Mouse (Mus musculus) ovary, adult 18-20 months (tissue): Measurements from ENCODE around the gene Srd5a3.

ENCODE experiments used
- DNase-seq: peaks from one replicate; pipeline ENCODE4 v3.0.0; 2022; ENCODE audit warnings: low spot score, mixed read lengths

Srd5a3 gene

GRCm38 (mm10) chr5:76153430-76153829 is 13.4 kb downstream of the Srd5a3 start:
- no peak for DNase-seq

GRCm38 (mm10) chr5:76154434-76155165 is 14.5 kb downstream of the Srd5a3 start:
- DNase-seq: peak; percentile 13

GRCm38 (mm10) chr5:76159555-76159954 is 19.5 kb downstream of the Srd5a3 start:
- DNase-seq: peak; percentile 14

GRCm38 (mm10) chr5:76160086-76160485 is 20.0 kb downstream of the Srd5a3 start:
- no peak for DNase-seq

- no peak for DNase-seq
These were observed 21.4 kb downstream of the Srd5a3 start for GRCm38 (mm10) chr5:76161491-76161890.

GRCm38 (mm10) chr5:76162926-76163325 is 22.9 kb downstream of the Srd5a3 start:
- no peak for DNase-seq

GRCm38 (mm10) chr5:76163828-76164390 is 23.8 kb downstream of the Srd5a3 start:
- no peak for DNase-seq

GRCm38 (mm10) chr5:76164827-76165226 is 24.8 kb downstream of the Srd5a3 start:
- no peak for DNase-seq

GRCm38 (mm10) chr5:76170522-76170921 is 30.5 kb downstream of the Srd5a3 start:
- DNase-seq: no peak

- DNase-seq: no peak
These were observed 31.0 kb downstream of the Srd5a3 start for GRCm38 (mm10) chr5:76171039-76171438.

- DNase-seq: no peak
These were observed 35.0 kb downstream of the Srd5a3 start for GRCm38 (mm10) chr5:76175051-76175450.

GRCm38 (mm10) chr5:76176411-76176810 is 36.3 kb downstream of the Srd5a3 start:
- no peak for DNase-seq

- DNase-seq: no peak
These were observed 36.8 kb downstream of the Srd5a3 start for GRCm38 (mm10) chr5:76176841-76177240.

- DNase-seq: no peak
These were observed 37.6 kb downstream of the Srd5a3 start for GRCm38 (mm10) chr5:76177664-76178063.

GRCm38 (mm10) chr5:76179171-76179570 is 39.1 kb downstream of the Srd5a3 start:
- no peak for DNase-seq

- DNase-seq: no peak
These were observed 39.7 kb downstream of the Srd5a3 start for GRCm38 (mm10) chr5:76179791-76180190.

- DNase-seq: no peak
These were observed 42.3 kb downstream of the Srd5a3 start for GRCm38 (mm10) chr5:76182326-76182725.

GRCm38 (mm10) chr5:76183043-76183749 is 43.1 kb downstream of the Srd5a3 start:
- DNase-seq: no peak

- DNase-seq: peak; percentile 91
These were observed 43.7 kb downstream of the Srd5a3 start, which contains the start of gene Tmem165 for GRCm38 (mm10) chr5:76183750-76184261. Tmem165 (plus strand) TSS chr5:76183880.

GRCm38 (mm10) chr5:76184286-76185080 is 44.4 kb downstream of the Srd5a3 start:
- peak; percentile 57 for DNase-seq

GRCm38 (mm10) chr5:76187885-76188284 is 47.8 kb downstream of the Srd5a3 start:
- DNase-seq: no peak

- DNase-seq: no peak
These were observed 50.5 kb downstream of the Srd5a3 start for GRCm38 (mm10) chr5:76190609-76191008.
